Mouse (Mus musculus): ENCODE results near the gene Sult3a2.
"Not testable (repeated sequence)": the region's sequence is repeated elsewhere in the genome, so short reads cannot be mapped to it uniquely, and the experiment has no call there.

GRCm38 (mm10) chr10:33797221-33797949 is 10.9 kb upstream of the Sult3a2 start:
- not testable (repeated sequence) for TF ChIP-seq CTCF (IDR thresholded peaks at IDR 0.05; ENCODE audit: extremely low read depth, insufficient read depth, insufficient read length, insufficient replicate concordance); POLR2A (IDR thresholded peaks at IDR 0.05; ENCODE audit: low read depth, low read length)

Data from spleen, adult 2 months (tissue).